Mouse (Mus musculus) liver, embryonic 18 days (tissue): Measurements from ENCODE around the gene Igflr1. TPM values are rescaled to one million over a fixed set of nuclear protein-coding genes. Genes with fewer than 3 reads are reported as not detected.

Experiments used
- polyA plus RNA-seq: library from polyadenylated mRNA; depleted of rRNA; stranded (reverse); fragments of >200 nt; gene quantifications from 2 replicates; pipeline ENCODE4 v1.2.3, GENCODE M21; 2012; rRNA removed

The Igflr1 gene
- 1.2 and 1.3 TPM in 2 replicates for polyA plus RNA-seq

DNA sequence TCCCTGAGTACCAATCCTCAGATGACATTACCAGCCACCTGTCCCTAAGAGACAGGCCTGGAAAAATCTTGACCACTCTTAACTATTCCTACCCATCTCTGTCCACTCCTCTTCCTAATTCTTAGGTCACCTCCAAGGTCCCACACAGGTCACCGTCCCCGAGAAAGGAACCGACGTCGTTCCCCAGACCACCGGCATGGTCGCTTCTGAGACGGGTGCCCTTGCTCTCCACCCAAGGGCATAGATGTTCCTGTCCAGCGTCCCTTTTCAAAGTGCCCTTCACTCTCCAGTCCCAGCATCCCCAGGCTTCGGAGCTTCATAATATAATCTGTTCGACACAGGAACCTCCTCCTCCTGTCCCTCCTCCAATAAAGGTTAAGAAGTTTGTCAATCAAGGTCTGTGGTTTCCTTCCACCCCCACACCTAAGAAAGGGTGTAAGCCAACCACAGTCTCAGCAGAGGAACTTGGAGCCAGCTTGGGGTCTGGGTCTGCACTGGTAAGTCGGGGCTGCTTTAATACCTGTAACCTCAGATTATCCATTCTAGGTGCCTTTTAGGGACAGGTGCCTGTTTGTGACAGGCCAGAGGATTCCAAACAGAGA is at the start of gene Igflr1:
Gene Igflr1 (plus strand): TSS at position 458 of the 602 bp plus-strand sequence.

DNA sequence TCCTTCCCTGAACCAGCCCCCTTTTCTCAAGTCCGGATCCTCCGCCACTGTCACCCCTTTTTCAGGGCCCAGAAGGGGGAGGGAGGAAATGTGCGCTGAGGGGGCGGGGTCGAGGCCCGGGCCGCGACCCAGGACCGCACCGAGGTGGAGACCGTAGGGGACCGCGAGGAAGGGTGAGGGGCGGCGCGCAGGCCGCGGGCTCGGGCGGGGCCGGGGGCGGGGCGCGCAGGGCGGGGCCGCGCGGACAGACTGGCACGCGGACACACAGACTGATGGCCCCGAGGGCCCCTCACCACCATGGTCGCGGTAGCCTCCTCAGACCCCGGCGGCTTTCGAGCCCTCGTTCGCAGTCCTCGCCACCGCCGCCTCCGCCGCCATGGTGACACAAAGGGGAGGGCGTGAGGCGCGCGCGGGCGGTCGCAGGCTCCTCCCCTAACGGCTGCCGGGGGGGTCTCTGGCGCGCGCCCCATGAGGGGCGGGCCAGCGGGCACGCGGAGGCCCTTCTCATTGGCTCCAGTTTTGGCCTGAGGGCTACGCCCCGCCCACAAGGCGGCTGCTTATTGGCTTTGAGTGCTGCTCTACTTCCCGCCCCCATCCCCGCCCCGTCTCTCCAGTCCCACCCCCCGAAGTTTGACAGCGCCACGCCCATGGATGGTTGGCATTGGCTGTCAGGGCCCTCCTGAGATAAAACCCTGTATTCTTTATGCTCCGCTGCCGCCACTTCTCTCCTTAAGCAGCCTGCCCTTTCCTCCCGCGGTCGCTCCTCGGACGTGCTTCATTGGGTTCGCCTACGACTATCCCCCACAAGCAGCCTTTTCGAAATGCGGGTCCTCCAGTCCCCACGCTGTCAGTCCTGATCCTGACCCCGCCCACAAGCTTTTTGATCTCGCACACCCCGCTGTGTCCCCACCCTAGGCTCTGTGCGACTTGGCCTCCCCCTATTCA is 30.3 kb upstream of the Igflr1 start, which contains the start of gene Arhgap33:
Gene Arhgap33 (minus strand): TSS at position 428 of the 945 bp plus-strand sequence.

DNA sequence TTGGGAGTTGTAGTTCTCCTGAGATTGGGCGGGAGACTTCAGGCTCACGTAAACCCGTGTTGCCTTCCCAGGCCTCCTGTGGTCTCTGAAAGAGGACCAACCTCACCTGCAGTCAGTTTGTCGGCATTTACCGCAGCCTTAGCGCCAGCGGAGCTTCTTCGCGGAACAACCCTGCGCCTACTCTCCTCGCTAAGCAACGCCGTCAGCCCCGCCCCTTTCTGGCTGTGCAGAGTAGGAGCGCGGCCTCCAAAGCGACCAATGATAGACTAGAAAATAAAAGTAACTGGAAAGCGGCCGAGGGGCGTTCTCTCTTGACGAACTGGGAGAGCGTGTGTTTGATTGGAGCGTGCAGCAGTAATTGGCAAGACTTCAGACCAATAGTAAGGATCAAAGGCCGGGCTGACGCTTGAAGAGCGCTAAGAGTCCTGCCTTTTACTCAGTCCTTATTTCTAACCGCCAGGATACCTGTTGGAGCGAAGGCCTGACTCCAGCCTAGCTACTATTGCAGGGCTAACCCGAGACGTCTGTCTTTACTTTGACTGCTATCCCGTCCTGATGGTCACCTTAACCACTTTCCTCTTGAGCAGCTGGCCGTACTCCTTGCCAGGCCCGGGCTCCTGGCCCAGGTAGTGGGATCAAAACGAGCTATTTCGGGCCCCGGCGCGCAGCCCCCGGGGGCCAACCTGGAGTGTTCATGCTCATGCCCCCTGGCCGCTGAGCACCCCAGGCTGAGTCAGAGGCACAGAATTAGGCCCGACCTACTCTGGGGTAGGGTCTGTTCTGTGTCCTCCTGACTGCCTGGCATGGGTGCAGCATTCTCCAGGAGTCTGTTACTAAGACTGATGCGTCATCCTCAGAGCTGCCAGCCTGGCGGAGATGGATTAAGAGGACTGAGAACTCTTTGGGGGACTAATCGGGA is 12.9 kb upstream of the Igflr1 start, which contains the start of the genes Hspb6 and Proser3:
Gene Hspb6 (plus strand): TSS at position 77 of the 919 bp plus-strand sequence.
Gene Proser3 (minus strand): TSS at position 198 of the 919 bp plus-strand sequence.

DNA sequence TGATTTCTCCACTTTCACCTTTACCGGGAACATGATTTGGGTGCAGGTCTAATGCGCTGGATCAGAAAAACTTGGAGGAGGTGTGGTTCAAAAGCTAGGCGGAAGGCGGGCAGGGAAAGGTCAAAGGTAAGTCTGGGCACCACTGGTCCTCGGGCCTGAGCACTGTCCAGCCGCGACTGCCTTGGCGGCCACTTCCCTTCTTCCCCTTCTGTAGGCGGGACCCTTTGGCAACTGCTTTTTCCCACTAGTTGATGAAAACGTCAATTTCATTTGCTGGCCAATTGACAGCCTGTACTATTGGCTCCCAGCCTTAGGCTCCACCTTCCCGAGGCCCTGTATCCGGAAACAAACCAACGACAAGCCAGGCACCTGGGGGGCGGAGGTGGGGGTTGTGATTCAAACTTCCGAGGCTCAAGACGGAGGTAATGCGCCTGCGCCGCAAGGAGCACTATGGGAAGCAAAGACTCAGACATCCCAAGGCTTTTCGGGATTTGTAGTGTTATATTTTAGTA is 5.7 kb upstream of the Igflr1 start, which contains the start of gene Lin37:
Gene Lin37 (minus strand): TSS at position 396 of the 512 bp plus-strand sequence.

DNA sequence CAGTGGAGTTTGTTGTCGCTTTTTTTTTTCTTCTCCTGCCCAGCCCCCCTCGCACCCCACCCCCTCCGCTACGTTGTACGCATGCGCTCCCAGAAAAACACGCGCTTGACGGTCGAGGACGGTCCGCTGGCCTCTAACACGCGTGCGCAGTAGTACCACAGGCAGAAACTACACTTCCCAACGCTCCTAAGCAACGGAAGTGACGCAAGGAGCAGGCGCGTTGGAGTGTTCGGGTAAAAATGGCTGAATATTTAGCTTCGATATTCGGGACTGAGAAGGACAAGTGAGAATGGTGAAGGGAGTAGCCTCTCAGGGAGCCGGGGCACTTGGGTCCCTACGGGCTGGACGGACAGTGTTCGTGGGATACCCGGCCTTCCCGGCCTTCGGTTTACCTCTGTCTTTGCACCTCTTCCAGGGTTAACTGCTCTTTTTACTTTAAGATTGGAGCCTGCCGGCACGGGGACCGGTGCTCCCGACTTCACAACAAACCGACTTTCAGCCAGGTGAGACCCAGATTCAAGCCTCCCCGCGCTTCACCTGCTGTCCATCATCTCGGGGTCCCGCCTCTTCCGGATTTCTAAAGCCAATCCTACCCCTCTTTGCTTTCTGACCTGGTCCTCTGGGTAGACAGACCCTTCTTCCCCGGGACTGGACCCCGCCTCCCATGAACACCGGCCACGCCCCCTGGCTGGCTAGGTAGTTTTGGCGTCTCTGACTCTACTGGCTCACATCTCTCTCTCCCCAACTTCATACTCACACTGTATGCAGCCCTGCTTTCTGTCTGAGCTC is 1.9 kb upstream of the Igflr1 start, which contains the start of the genes U2af1l4, Gm49396 and Psenen:
Gene U2af1l4 (plus strand): TSS at position 185 of the 789 bp plus-strand sequence.
Gene Gm49396 (plus strand): TSS at position 228 of the 789 bp plus-strand sequence.
Gene Psenen (minus strand): TSS at position 511 of the 789 bp plus-strand sequence.

DNA sequence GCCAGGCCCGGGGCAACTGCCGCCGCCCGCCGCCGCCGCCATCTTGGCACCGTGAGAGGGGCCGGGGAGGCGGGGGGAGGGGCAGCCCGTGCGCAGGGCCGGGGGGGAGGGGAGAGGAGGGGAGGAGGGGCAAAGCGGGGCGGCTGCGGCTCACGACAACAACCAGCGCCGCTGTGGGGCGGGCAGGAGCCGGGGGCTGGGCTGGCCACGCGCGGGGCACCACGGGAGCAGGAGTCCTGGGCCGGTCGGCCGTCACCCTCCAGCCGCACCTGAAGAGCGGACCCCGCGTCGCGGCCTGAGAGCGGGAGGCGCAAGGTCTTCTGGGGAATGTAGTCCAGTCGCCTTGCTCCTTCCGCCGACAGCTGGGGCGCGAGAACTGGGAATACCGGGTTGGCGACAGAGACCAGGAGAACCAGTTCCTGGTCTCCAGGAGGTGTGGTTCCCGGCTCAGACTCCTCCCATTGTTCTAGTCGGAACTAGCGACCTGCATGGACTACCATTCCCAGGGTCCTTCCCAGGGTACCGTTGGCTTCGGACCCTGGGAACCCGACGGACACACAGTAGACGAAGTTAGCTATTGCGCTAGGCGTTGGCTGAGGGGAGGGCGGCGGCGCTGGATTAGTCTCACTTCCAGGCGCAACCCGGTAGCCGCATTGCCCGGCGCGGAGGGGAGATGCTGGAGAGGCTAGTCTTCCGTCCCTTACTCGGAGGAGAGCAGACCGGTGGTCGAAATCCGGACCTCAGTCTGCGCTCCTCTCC is 23.6 kb downstream of the Igflr1 start, which contains the start of gene Kmt2b:
Gene Kmt2b (minus strand): TSS at position 51 of the 759 bp plus-strand sequence.

DNA sequence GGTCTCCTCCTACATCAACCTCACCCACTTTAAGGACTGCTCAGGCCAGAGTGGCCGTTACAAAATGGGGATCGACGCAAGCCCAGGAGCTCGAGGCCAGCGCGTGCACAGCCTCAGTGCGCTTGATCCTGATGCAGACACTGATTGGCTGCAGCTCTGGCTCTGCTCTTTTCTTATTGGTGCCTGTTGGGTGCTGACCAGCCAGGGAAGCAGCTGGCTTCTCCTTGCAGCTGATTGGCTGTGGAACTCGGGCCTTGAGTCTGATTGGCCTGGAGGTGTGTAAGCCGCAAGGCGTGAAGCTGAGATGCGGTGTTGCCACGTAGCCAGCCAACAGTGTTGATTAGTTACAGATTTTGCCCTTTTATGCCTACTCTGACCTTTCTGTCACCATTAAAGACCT is 33.6 kb downstream of the Igflr1 start, which contains the start of gene Zbtb32:
Gene Zbtb32 (minus strand): TSS at position 124 of the 400 bp plus-strand sequence.

DNA sequence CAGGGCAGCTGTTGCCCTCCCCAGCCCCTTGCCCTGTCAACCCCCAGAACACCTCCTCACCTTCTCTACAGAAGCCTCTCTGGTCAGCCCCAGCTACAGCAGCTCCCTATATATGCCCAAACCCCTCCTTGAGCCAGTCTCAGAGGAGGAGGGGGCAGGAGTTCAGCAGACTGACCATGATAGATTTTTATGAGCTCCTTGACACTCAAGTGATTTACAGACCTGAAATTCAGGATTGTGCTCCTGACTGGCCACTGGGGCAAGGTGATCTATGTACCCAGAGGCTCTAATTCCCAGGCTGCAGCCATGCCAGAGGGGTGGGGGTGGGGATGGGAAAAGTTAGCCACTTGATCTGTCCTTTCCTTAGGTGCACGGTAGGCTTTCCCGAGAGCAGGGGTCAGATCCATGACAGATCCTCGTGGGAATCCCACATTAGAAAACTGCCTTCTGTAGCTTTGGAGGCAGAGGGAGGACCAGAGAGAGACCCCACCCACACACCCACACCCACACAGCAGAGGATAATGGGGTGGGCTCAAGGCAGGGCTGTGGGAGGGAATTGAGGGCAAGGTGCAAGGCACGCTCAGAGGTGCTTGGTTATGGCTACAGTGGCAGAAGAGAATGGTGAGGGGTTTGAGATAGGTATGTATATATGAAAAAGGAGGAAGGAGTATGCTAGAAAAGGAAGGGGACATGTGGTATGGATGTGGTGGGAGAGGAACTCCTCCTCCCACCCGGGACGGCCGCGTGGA is 47.6 kb downstream of the Igflr1 start, which contains the start of gene Upk1a:
Gene Upk1a (minus strand): TSS at position 194 of the 749 bp plus-strand sequence.

Other genes with a start within 250 kb of the Igflr1 start
- gene E130208F15Rik, start 243.7 kb upstream of the Igflr1 start, polyA plus RNA-seq, result 0.35 and 0.37 TPM in 2 replicates
- 6.4 and 7.1 TPM in 2 replicates for gene Sdhaf1, start 241.5 kb upstream of the Igflr1 start, polyA plus RNA-seq
- 4.1 and 4.2 TPM in 2 replicates for gene Lrfn3, start 202.7 kb upstream of the Igflr1 start, polyA plus RNA-seq
- gene Tyrobp, start 151.7 kb upstream of the Igflr1 start, polyA plus RNA-seq, result 219 and 235 TPM in 2 replicates
- gene Hcst, start 145.6 kb upstream of the Igflr1 start, polyA plus RNA-seq, result 9.2 and 10.5 TPM in 2 replicates
- 1.9 TPM in 2 replicates for gene Nfkbid, start 143.7 kb upstream of the Igflr1 start, polyA plus RNA-seq
- gene Aplp1, start 119.9 kb upstream of the Igflr1 start, polyA plus RNA-seq, result 2.4 and 2.6 TPM in 2 replicates
- 0.08 and 0.24 TPM in 2 replicates for gene Kirrel2, start 107.7 kb upstream of the Igflr1 start, polyA plus RNA-seq
- gene Nphs1, start 107.1 kb upstream of the Igflr1 start, polyA plus RNA-seq, result 0.01 and 0.06 TPM in 2 replicates
- 170 and 183 TPM in 2 replicates for gene Prodh2, start 71.8 kb upstream of the Igflr1 start, polyA plus RNA-seq
- 3.4 and 4.6 TPM in 2 replicates for gene Arhgap33, start 30.4 kb upstream of the Igflr1 start, polyA plus RNA-seq
- 3.5 and 4.6 TPM in 2 replicates for gene Hspb6, start 13.2 kb upstream of the Igflr1 start, polyA plus RNA-seq
- gene Proser3, start 13.1 kb upstream of the Igflr1 start, polyA plus RNA-seq, result 3.4 and 6.2 TPM in 2 replicates
- gene Lin37, start 5.6 kb upstream of the Igflr1 start, polyA plus RNA-seq, result 13.1 and 13.4 TPM in 2 replicates
- 20.0 and 21.9 TPM in 2 replicates for gene U2af1l4, start 2.1 kb upstream of the Igflr1 start, polyA plus RNA-seq
- 0.68 and 0.95 TPM in 2 replicates for gene Gm49396, start 2.1 kb upstream of the Igflr1 start, polyA plus RNA-seq
- 61.9 and 66.3 TPM in 2 replicates for gene Psenen, start 1.8 kb upstream of the Igflr1 start, polyA plus RNA-seq
- 8.2 and 10.0 TPM in 2 replicates for gene Kmt2b, start 23.3 kb downstream of the Igflr1 start, polyA plus RNA-seq
- 0.24 and 0.36 TPM in 2 replicates for gene Zbtb32, start 33.5 kb downstream of the Igflr1 start, polyA plus RNA-seq
- gene Upk1a, start 47.4 kb downstream of the Igflr1 start, polyA plus RNA-seq, result 0.23 and 0.35 TPM in 2 replicates
- gene Cox6b1, start 60.7 kb downstream of the Igflr1 start, polyA plus RNA-seq, result 514 and 548 TPM in 2 replicates
- gene Etv2, start 70.4 kb downstream of the Igflr1 start, polyA plus RNA-seq, result not detected in 2 replicates
- 21.2 and 21.7 TPM in 2 replicates for gene Rbm42, start 84.9 kb downstream of the Igflr1 start, polyA plus RNA-seq
- 13.8 and 14.4 TPM in 2 replicates for gene Haus5, start 99.6 kb downstream of the Igflr1 start, polyA plus RNA-seq
- gene Pmis2, start 106.2 kb downstream of the Igflr1 start, polyA plus RNA-seq, result not detected in 2 replicates
- gene 2200002J24Rik, start 133.5 kb downstream of the Igflr1 start, polyA plus RNA-seq, result 0.24 and 0.43 TPM in 2 replicates
- 2.5 and 3.2 TPM in 2 replicates for gene Atp4a, start 146.8 kb downstream of the Igflr1 start, polyA plus RNA-seq
- gene Tmem147, start 164.1 kb downstream of the Igflr1 start, polyA plus RNA-seq, result 82.8 and 85.1 TPM in 2 replicates
- gene Gapdhs, start 178.3 kb downstream of the Igflr1 start, polyA plus RNA-seq, result 0.06 TPM in 1 of 2 replicates, not detected in the other
- 0.99 and 1.0 TPM in 2 replicates for gene Sbsn, start 186.0 kb downstream of the Igflr1 start, polyA plus RNA-seq
- gene Dmkn, start 198.3 kb downstream of the Igflr1 start, polyA plus RNA-seq, result 1.4 and 1.5 TPM in 2 replicates
- gene Krtdap, start 222.5 kb downstream of the Igflr1 start, polyA plus RNA-seq, result 0.16 and 1.4 TPM in 2 replicates